Mouse (Mus musculus) forelimb bud, embryonic 11.5 days (tissue): ENCODE results near the gene Tff2.

Experiments used
- DNase-seq: peaks from one replicate; pipeline ENCODE4 v3.0.0-alpha.2; 2012; ENCODE audit warnings: low read depth, low spot score

Gene Tff2

DNA sequence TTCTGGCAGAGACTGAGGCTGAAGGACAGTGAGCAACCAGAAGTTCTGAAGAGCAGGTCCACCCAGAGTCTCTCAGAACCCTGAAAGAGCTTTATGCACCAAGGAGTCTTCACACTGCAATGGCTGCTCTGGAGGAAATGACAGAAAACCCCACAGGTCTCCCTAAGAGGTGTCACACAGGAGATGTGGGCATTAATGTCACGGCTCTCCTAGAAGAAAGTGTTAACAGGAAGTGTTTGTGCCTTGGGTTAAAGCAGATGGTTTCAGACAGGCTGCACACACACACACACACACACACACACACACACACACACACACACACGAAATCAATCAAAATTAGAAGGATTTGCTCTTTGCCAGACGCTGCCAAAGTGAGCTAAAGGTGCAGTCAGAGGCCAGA is 7.8 kb downstream of the Tff2 start:
- no peak for DNase-seq

DNA sequence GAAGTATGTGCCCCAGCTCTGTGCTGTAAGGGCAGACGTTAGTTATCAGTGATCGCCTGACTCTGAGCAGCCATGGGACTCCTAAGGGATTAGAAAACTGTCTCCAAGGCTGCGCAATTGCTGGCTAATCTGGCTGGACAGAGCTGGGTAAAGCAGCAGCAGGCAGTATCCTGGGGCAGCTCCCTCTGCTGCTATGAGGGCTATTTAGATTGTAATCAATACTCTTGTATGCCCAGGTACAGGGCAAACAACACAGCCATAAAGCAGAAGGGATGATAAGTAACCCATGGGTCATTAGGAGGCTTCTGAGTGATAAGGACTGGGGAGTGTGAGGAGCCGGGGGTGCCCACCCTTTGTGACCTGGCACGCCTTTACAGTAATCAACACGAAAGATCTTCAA is 9.2 kb downstream of the Tff2 start:
- no peak for DNase-seq

DNA sequence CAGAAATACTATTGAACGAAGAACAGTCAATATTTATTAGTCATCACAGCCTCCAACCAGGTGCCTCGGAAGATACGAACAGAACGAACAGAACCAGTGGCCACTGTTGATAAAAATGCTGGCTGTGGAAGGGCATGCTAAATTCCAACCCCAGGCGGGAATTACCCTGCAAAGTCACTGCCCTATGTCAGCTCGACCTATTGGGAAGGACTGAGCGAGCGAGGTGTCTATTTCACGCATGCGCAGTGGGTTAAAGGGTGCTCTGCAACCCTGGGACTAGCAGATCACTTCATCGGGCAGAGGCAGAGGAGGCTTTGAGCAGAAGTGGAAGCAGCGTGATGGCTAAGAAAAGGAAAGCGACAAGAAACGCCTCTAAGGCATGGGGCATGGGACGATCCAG is 10.3 kb downstream of the Tff2 start:
- no peak for DNase-seq

DNA sequence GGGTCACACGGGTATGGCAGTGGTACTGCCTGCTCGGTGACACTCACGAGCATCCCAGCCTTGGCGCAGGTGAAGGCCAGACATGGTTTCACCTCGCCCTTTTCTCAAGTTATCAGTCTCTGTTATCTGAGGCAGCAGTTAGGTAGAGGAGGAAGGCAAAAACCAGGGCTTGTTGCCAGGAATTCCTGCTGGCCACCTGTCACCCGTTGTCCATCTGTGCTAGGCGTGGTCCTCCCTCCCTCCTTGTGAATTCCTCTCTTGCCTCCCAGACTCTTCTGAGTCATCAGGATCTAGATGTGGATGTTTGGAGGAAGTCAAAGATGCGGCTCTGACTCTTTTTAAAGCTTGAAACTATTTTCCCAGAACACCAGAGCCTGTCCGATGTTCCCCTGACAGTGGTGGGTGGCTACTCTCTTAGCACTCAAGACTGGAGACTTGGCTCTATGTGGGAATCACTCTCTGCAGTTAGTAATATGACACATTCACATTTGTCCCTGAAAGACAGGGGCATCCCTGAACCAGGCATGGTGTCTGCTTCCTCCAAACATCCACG is 12.7 kb downstream of the Tff2 start:
- DNase-seq, result no peak

DNA sequence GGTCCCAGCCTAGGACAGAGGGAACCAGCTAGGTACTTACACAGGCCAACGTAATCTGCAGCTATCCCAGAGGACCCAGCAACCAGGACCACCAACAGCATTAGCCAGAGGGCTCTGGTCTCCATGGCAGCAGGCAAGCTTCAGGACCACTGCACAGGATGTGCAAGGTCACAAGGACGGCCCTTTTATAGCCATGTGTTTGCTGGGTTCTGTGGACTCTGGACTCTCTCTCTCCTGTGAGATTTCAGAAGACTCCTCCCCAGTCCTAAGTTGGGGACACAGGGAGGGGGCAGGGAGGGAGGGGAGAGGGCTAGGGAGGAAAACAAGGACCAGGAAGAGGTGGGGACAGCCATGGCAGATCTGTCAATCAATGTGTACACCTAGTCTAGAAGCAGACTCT is 14.6 kb downstream of the Tff2 start, which contains the start of gene Tff3:
TSS of gene Tff3 (minus strand) at position 195 of the 400 bp plus-strand sequence.
- peak; percentile 17 for DNase-seq

DNA sequence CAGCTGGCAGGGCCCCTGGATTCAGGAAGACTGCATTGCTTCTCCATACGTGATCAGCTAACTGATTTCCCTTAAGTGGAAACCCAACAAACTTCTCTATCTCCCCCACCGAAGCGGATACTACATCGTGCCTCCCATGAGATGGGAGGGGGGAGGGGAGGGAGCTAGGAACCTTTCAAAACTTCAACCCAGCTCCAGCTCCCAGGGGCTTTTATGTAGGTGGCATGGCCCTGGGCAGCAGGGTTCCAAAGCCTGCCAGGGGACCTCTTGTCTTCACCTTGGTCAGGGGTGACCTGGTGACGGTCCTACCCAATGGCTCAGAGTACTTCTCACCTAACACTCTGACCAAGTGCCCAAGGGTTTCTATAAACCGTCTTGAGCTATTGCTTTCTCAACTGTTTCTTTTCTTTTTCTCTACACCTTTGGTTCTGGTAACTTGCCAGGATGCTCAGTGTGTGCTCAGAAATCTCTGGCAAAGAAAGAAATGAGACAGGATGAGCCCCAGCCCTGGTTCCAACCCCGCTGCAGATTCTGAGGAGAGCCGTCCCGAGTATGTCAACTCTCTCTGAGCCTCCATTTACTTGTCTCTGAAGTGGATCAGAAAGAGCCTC is 15.3 kb downstream of the Tff2 start:
- no peak for DNase-seq

DNA sequence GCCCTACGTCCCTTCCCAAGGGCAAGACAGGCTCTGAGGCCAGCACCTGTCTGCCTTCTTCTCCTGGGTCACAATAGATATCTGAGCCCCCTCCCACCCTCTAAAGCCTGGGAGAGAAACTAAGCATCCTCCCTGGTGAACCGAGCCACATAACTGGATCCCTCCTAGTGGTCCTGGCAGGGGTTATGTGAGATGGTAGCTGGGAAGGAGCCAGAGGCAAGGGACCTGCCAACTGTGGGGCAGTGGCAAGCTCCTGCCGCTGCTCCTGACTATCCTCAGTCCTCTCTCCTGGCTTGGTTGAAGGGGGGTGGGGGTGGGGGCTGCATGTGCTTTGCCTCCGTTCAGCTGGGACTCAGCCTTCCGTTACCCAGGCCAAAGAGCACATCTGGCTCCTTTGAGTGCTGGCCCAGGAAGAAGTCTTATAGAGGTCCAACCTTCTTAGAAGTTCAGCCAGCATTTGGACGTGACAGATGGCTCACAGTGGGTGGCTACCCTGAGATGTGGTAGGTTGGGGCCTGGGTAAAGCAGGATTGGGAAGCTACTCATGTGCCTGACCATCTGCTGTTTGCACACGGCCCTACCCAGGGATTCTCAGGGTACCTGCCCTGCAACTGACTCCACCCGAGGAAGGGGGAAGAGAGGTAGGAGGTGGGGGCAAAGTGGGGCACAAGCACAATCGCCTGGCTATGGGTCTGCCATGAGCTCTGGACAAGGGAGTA is 18.4 kb downstream of the Tff2 start:
- DNase-seq, result no peak

DNA sequence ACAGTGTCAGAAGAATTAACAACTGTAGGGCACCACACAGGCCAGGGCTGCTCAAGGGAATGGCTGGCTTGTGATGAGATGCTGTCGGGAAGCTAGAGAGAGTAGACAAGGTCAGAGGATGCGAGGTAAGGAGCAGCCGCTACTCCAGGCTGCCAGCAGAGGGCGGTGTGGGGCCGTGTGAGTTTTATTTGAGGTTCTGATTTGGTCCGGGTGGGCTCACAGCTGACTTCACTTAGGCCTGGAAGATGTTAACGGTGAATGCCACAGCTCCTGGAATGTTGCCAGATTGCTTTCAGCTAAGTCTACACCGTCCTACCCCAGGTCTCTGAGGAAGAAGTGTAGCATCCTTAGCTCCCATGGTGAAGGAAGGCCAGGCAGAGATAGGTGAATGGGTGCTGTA is 22.1 kb downstream of the Tff2 start:
- peak; percentile 47 for DNase-seq

DNA sequence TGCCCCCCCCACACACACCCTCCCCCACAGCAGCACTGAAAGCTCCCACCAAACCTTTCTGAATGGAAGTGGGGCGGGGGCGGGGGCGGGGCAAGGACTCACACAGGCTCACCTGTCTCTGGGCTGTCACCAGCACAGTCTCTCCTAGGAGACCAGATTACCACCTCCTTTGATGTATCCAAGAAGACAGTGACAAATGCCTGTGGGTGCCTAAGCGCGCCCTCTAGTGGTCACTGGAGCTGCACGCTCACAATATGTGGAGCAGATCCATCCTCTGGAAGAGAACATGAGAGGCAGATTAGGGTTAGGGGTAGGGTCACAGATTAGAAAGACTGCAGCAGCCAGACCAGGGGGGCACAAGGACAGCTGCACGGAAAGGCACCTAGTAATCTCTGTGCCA is 24.7 kb downstream of the Tff2 start:
- DNase-seq, result peak; percentile 64

DNA sequence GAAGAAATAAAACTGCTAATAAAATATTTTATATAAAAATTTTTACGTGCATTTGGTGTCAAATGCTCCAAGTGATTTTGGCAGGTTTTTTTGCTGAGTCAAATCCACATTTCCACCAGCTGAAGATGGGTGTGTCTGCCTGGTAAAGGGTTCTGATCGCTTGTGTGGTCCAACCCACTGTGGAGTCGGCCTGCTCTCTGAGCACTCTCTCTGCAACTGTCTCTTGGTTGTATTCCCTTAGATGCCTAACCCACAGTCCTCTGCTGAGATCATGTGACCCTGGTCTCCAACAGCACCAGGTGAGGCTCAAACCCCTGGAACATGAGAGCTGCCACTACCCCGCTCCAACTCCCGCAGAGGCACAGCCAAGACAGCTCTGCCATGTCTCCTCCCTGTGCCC is 26.1 kb downstream of the Tff2 start:
- no peak for DNase-seq

DNA sequence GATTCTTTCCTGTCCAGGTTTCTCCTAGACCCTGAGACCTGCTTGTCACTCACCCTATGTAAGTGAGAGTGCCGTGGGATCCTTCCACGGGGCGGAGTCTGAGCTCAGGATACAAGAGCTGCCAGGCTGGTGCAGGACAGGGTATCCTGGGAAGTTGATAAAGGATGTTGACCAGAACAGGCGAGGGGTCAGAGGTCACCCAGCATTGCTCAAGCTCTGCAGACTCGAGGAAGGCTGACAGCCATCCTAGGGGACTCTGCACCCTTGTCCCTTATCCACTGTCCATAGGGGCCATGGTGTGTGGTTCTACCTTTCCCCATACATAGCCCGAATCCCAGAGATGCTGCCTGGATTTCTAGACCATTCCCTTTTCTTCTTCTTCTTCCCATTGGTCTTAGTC is 28.0 kb downstream of the Tff2 start:
- DNase-seq, result no peak

DNA sequence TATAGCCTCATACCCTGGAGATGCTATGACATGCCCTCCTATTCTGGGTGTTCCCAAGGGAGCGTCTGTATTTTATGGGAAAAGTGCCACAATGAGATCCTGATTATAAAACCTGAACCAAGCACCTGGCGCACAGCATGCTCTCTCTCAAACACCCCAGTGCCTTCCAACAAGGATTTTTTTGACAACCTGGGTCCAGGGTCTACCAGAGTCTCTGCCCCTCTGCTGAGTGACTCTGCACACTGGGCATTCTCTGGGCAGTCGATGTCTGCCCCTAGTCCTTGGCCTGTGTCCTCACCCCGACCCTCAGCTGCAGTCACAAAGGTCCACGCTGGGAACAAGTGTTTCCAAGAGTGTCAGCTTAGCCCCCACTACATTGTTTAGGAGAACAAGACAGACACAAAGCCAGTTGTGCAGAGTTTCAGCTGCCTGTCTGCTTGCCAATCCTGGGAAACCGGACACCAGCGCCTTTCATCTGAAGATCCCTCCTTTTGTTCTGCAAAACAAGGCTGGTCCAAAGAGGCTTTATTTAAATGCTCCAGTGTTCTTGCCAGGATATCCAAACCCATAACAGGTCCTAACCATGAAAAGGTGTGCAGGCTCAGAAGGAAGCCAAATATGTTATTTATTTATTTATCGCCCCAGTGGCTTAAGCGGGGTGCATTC is 30.8 kb downstream of the Tff2 start:
- DNase-seq, result no peak

DNA sequence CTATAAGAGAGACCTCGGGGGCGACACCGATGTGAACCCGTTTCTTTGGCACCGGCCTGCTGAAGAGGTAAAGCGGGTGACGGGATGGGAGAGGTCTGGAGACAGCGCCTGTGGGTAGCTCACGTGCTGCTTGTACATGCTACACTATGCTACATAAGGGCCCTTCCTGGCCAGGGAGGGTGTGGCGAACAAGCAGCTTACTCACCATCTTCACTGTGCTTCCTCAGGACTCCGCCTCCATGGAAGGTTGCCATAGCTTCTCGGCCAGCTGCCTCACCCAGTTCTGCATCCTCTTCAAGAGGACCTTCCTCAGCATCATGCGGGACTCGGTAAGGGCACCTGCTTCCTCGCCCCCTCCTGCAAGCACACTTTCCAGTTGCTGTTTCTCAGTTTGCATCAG is 35.7 kb downstream of the Tff2 start:
- DNase-seq, result no peak

DNA sequence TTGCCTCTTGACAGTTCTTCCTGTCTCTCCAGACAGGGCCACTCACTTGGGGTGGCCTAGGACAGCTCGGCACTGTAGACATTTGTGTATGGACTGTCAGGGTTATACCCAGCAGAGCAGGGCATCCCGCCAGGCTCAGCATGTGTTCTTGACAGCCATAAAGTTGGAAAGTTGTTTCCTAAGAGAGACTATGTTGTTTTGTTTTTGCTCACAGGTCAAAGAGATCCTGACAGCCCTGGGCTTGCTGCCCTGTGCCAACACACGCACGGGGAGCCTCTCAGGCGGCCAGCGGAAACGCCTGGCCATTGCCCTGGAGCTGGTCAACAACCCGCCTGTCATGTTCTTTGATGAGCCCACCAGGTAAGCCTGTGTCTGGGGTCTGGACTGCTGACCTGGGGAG is 40.3 kb downstream of the Tff2 start:
- no peak for DNase-seq

DNA sequence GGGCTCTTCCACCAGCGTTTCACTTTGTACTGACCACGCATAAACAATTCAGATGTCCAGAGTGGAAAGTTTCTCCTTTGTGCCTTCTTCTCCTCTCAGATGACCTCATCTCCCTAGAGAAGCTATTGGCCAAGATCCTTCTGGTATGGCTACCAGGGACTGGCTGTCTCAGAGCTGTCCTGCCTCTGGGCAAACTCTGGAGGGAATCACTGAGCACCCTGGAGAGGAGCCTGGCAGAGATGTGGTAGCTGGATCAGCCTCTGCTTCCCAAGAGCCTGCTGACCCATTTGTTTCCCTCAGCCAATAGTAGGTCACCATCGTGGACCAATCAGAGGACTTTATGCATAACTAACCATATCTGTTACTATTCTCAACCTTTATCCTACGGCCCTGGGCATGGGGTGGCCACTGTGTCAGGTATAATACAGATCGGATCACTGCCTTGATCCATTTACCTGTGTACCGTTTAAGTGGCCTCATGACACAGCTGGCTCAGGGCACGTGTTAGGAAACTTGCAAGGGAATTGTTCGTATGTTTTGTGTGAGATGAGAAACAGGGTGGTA is 41.0 kb downstream of the Tff2 start:
- no peak for DNase-seq

DNA sequence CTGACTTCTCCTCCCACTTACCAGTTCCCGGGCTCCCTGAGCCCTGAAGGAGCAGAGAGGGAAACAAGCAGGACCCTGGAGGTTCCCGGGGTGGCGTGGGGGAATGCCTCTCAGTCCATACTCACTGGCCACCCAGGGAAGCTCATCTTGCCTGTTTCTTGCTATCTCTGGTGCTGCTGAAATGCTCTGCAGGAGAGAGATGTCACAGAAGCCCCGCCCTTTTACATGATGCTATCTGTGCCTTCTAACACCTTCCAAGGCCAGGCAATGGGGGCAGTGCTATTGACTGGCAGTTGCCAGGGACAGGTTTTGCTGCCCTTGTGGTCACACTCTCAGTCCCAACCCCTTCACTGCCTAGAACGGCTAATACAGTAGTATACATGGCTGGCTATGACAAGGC is 45.3 kb downstream of the Tff2 start:
- DNase-seq, result no peak

DNA sequence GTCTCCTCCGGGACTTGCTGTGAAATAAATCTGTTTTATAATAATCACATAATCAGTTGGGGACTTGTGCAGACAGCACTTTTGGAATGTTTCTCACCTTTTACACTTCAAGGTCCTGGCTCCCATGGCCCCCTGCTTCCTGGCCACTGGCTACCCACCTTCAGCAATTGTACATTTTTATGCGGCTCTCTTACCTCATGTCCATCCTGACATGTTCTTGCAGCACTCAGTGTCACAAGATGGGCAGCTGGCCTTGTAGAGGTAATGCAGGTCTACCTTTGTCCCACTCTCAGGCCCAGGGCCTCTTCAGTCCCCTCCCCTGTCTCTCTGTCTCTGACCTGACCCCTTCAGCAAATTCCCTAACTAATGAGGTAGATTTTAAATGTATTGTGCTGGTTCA is 47.2 kb downstream of the Tff2 start:
- no peak for DNase-seq

DNA sequence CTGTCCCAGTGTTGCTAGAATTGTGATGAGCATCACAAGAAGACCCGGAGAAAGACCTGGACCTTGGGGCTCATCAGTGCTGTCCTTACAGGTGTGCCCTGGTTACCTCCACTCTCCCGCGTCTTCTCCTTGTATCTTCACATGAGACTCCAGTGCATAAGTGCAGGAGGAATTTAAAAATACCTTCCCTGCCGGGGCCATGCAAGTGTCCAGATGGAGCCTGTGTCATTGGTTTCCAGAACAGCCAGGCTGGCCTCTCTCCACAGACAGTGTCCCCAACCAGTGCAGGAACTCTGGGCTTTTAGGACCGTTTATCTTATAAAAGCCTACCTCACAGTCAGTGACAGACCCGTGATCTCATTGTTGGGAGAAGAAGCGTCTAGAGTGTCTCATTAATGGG is 48.5 kb downstream of the Tff2 start:
- no peak for DNase-seq

DNA sequence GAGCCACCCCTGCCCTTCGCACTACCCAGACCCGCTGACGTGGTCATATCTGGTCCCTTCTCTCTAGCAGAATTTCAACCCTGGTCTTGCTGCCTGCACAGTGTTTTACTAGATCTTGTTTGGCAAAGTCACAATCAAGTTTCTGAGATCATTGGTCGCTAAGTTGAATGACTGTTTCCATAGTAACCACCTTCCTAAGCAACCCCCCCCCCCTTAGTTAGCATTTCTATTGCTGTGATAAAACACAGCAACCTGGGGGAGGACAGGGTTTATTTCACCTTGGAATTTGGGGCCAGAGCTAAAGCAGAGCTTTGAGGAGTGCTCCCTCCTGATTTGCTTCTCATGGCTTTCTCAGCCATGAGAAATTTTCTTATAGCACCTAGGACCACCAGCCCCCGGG is 49.3 kb downstream of the Tff2 start:
- no peak for DNase-seq
